Mouse (Mus musculus) small intestine, adult 2 months (tissue): ENCODE measurements around the gene Abcc4. TPM values are rescaled to one million over a fixed set of nuclear protein-coding genes. Genes with fewer than 3 reads are reported as not detected.
"Not testable (repeated sequence)": the region's sequence is repeated elsewhere in the genome, so short reads cannot be mapped to it uniquely, and the experiment has no call there.

Experiments
- H3K27ac ChIP-seq: fragments of 200-500 bp; 2 replicates; pipeline ENCODE4 v1.5.1; 2012; ENCODE audit warnings: low read depth, low read length, control low read depth, inconsistent platforms; ENCODE audit not compliant: insufficient read depth
- H3K27me3 ChIP-seq: fragments of 200-500 bp; 2 replicates; pipeline ENCODE4 v1.6.1; 2012; ENCODE audit warnings: mild to moderate bottlenecking, moderate library complexity, low read length, inconsistent platforms; ENCODE audit not compliant: control insufficient read depth, insufficient read depth
- H3K36me3 ChIP-seq: fragments of 200-500 bp; 2 replicates; pipeline ENCODE4 v1.6.1; 2012; ENCODE audit warnings: mild to moderate bottlenecking, low read length, control low read depth, inconsistent platforms; ENCODE audit not compliant: control insufficient read depth, insufficient read depth
- H3K4me1 ChIP-seq: fragments of 200-500 bp; 2 replicates; pipeline ENCODE4 v1.6.1; 2012; ENCODE audit warnings: low read length, inconsistent platforms, mixed read lengths; ENCODE audit not compliant: control insufficient read depth, insufficient read depth, insufficient read length
- H3K4me3 ChIP-seq: fragments of 200-500 bp; 2 replicates; pipeline ENCODE4 v1.5.1; 2012; ENCODE audit warnings: low read depth, mild to moderate bottlenecking, control low read depth, inconsistent platforms, low read length, moderate library complexity
- CTCF ChIP-seq: fragments of 200-500 bp; IDR thresholded peaks from 2 replicates; pipeline ENCODE4 v1.5.1; 2012; ENCODE audit warnings: low read depth, mild to moderate bottlenecking, control low read depth, inconsistent platforms, low read length, moderate library complexity, mixed read lengths; ENCODE audit not compliant: insufficient replicate concordance, insufficient read length; ENCODE audit errors: extremely low read depth
- POLR2A ChIP-seq: fragments of 200-500 bp; IDR thresholded peaks from 2 replicates; pipeline ENCODE4 v1.6.1; 2012; ENCODE audit warnings: low read depth, mild to moderate bottlenecking, control low read depth, inconsistent platforms, low read length, moderate library complexity
- WGBS: fragments of 180-500 bp; shearing (Covaris S2); methylation state at CpG from one replicate; pipeline ENCODE4 v1.1.7; 2018; 5-methylcytosine and 5-hydroxymethylcytosine counted together
- polyA plus RNA-seq: library from polyadenylated mRNA; depleted of rRNA; stranded (reverse); fragments of >200 nt; gene quantifications from 2 replicates; pipeline ENCODE4 v1.2.3, GENCODE M21; 2012

Abcc4 gene
- polyA plus RNA-seq, 1 experiment = 1.3 TPM

DNA sequence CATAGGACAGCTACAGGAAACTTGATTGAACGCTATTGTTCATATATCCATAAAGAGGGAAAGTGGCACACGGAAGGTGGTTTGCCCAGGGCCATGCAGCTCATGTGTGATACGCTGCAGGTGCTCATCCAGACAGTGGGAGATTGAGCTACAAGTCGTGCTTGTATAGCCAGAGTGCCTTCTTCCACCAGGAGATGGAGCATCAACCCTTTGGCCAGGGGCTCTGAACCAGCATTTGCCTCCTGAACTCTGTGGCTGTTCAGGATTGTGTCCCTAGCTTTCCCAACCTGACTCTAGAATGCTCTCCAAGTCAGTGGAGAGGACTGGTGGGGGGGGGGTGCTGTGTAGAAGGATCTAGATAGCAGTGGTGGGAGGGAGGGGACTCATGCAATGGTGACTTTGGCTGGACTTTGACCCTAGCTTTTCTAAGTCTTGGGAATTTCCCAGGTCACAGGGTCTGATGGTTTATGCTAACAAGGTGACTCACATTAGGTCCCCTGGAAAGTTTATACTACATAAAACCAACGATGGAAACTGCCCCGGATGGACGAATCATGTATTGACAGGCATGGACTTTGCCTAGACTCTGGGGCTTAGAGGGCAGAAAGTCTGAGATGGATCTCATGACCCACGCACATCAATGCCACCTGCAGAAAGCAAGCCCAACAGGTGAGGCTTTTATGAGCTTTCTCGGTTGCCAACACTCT, 27.6 kb downstream of the Abcc4 start:
- Histone ChIP-seq H3K4me3 (no peak overlapping the region), H3K4me1 (peaks cover 15% of the 10 kb centered on the region), H3K36me3 (no peaks in the 10 kb centered on the region), H3K27me3 (no peaks in the 10 kb centered on the region), H3K27ac (no peak overlapping the region)
- WGBS = 50% methylated on average over 9 of the region's 9 CpGs
- TF ChIP-seq POLR2A (no peak), CTCF (peak; percentile 13; the same call in 1 of the 2 replicates)

DNA sequence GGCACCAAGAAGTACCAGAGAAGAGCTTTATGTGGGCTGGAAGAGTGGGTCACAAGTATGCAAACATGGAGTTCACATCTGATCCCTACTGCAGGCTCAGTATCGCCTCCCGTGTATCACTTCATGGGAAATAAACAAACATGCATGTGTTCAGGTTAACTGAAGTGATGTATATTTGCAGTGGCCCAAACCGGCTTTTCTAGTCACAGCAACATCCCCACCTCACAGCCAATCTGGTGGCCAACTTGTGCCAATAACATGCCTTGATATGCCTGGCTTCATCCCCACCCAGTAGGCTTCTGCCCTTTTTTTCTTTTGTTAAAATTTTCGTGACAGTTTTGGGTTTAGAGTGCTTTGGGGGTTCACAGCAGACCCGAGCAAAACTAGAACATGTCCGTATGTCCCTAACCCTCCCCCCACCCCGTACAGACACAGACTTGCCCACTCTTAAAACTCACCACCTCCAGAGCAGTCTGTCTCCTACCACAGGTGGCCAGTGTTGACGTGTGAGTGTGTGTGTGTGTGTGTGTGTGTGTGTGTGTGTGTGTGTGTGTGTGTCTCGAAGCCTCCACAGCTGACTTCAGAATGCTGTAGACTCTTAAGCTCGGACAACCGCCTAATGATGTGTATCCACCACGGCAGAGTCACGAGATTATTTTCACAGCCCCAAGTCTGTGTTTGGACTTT, 29.6 kb downstream of the Abcc4 start:
- H3K27me3 ChIP-seq = no peaks in the 10 kb centered on the region
- WGBS = 80% methylated on average over 13 of the region's 13 CpGs
- H3K4me1 ChIP-seq = peaks cover 15% of the 10 kb centered on the region
- no peaks in the 10 kb centered on the region for H3K36me3 ChIP-seq
- H3K4me3 ChIP-seq = no peak overlapping the region
- TF ChIP-seq CTCF (no peak), POLR2A (no peak)
- H3K27ac ChIP-seq = no peak overlapping the region

DNA sequence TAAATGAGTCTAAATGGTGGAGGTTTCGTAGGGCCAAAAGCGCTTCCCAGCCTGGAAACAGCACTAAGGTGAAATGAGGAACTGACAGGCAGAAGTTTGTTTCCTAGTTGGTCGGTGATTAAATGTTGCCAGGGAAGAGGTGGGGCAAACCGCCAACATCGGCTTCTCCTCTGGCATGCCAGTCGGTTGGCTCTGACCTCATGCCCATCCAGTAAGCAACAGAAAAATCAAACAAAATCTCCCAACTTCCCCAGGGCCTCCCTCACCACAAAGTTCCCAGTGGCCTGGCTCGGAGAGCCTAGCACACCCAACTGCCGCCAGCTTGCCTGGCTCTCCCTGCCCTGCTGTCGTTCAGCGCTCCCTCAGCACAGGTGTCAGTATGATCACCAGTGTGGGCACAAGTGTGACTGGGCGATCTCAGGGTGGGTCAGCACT, 31.3 kb downstream of the Abcc4 start:
- H3K36me3 ChIP-seq = no peaks in the 10 kb centered on the region
- H3K27me3 ChIP-seq = no peaks in the 10 kb centered on the region
- H3K4me1 ChIP-seq = peaks cover 15% of the 10 kb centered on the region
- TF ChIP-seq POLR2A (no peak), CTCF (no peak)
- H3K4me3 ChIP-seq = no peak overlapping the region
- 21% methylated on average over 11 of the region's 11 CpGs for WGBS
- no peak overlapping the region for H3K27ac ChIP-seq

- no peaks in the 10 kb centered on the region for H3K36me3 ChIP-seq
- WGBS = 42% methylated on average over 7 of the region's 7 CpGs
- no peak for TF ChIP-seq POLR2A
- TF ChIP-seq CTCF = no peak
- no peaks in the 10 kb centered on the region for H3K27me3 ChIP-seq
- no peak overlapping the region for H3K27ac ChIP-seq
- peaks cover 15% of the 10 kb centered on the region for H3K4me1 ChIP-seq
- H3K4me3 ChIP-seq = no peak overlapping the region
These were observed 31.8 kb downstream of the Abcc4 start for GRCm38 (mm10) chr14:118674224-118674623.

DNA sequence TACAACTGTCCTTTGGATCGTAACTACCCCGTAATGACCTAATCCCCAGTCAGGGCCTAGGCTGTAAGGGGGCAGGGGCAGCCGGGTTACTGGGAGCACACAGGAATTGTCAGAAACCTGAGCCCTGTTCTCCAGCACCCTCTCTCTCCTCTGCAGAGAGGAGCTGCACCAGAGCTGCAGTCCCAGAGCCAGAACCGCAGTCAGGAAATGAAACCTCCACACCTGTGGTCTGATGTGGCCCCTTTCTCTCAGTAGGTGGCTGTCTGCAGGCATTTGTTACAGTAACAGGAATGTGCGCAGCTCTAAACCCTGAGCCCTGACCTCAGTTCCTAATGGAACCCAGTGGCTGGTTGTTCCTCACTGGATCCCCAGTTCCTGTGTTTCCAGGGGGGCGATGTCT, 32.5 kb downstream of the Abcc4 start:
- H3K36me3 ChIP-seq = no peaks in the 10 kb centered on the region
- TF ChIP-seq POLR2A (no peak), CTCF (no peak)
- H3K27me3 ChIP-seq = no peaks in the 10 kb centered on the region; the same call in 1 of the 2 replicates
- H3K4me1 ChIP-seq = peaks cover 15% of the 10 kb centered on the region
- H3K4me3 ChIP-seq = no peak overlapping the region
- no peak overlapping the region for H3K27ac ChIP-seq
- 88% methylated on average over 6 of the region's 6 CpGs for WGBS

DNA sequence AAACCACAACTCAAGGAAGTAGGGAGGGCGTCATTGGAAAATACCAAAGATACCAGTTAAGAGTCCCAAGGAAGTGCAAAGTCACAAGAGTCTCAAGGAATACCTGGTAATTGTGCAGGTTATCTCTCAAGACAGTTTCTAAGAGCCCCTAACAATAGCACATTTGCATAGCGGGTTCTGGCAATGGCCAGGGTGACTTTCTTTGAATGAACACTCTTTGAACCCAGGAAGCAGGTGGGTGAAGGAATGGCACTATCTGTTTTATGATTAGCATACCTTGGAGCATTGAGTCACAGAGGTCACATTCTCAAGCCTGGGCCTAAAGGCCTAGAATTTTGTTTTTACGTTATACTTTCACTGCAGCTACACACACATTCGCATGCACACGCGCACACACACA, 33.1 kb downstream of the Abcc4 start:
- not testable (repeated sequence) for H3K27ac ChIP-seq, H3K36me3 ChIP-seq, H3K27me3 ChIP-seq, H3K4me3 ChIP-seq
- H3K4me1 ChIP-seq = peaks cover 12% of the 10 kb centered on the region
- 90% methylated on average over 6 of the region's 6 CpGs for WGBS

DNA sequence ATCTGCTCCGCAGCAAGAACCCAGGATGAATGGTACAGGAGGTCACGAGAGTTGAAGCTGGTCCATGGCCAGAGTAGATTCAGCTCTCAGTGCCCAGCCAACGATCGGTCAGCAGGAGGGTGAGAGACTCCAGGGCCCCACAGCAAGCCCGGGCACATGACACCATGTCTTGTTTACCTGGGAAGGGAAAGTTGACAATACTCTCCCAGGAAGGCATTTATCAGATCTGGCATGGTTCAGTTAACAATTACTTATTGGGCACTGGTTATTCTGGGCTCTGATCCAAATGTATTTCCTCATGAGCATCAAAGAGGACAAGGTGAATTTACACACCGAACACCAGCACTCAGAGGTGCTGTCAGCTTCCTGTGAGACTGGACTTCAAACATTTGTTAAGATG, 38.5 kb downstream of the Abcc4 start:
- TF ChIP-seq CTCF (no peak), POLR2A (no peak)
- no peak overlapping the region for H3K27ac ChIP-seq
- H3K4me3 ChIP-seq = no peak overlapping the region
- WGBS = 23% methylated on average over 6 of the region's 6 CpGs
- H3K36me3 ChIP-seq = no peaks in the 10 kb centered on the region
- H3K4me1 ChIP-seq = peaks cover 9% of the 10 kb centered on the region
- H3K27me3 ChIP-seq = no peaks in the 10 kb centered on the region; the same call in 1 of the 2 replicates
